Comparison of ENCODE assay signal across 8 mouse cellular contexts in genomic region chr15:81857724-81858116, GRCm38 (mm10). TPM values are rescaled to one million over a fixed set of nuclear protein-coding genes. Genes with fewer than 3 reads are reported as not detected.
A peak's percentile ranks its signal among the peaks of the same experiment; 100 is the strongest.
DNase-seq lines count a peak whose midpoint lies in the region; ATAC-seq and TF ChIP-seq lines count a peak whose summit lies in the region.

No protein-coding gene starts in this region.

- H3K9ac ChIP-seq in intestine, embryonic 16.5 days (ENCODE audit: low read depth, low read length), result peak overlapping the region; percentile 95
- peak overlapping the region; percentile 73 for H3K9ac ChIP-seq in midbrain, embryonic 14.5 days (replicated peaks; ENCODE audit: low read length)

- no peaks in the 10 kb centered on the region for H3K9me3 ChIP-seq in intestine, embryonic 16.5 days (ENCODE audit: control insufficient read depth, low read length)
- H3K9me3 ChIP-seq in midbrain, embryonic 14.5 days (ENCODE audit: control insufficient read depth, low read length), result no peaks in the 10 kb centered on the region

- H3K4me1 ChIP-seq in thymus, adult 2 months (replicated peaks; ENCODE audit: control insufficient read depth, insufficient read depth, low read length), result peaks cover 12% of the 10 kb centered on the region
- peaks cover 15% of the 10 kb centered on the region for H3K4me1 ChIP-seq in intestine, embryonic 16.5 days (ENCODE audit: control insufficient read depth, insufficient read depth, low read length)
- H3K4me1 ChIP-seq in midbrain, embryonic 14.5 days (ENCODE audit: control insufficient read depth, insufficient read depth, low read length), result peaks cover 24% of the 10 kb centered on the region

- no peak for TF ChIP-seq POLR2A in thymus, adult 2 months (IDR thresholded peaks at IDR 0.05; ENCODE audit: control insufficient read depth, extremely low read depth, insufficient read depth, low read length, poor library complexity)

- ATAC-seq in intestine, embryonic 16.5 days, result 0 out of 2 replicates have a peak, but pooled peaks have one; percentile 5
- ATAC-seq in midbrain, embryonic 14.5 days (ENCODE audit: low FRiP score, low TSS enrichment), result 0 out of 2 replicates have a peak, but pooled peaks have one; percentile 1

- H3K4me3 ChIP-seq in thymus, adult 2 months (ENCODE audit: control insufficient read depth, insufficient read depth, low read length), result peak overlapping the region; percentile 94
- H3K4me3 ChIP-seq in intestine, embryonic 16.5 days (ENCODE audit: low read length), result peak overlapping the region; percentile 78
- H3K4me3 ChIP-seq in midbrain, embryonic 14.5 days (replicated peaks; ENCODE audit: low read depth, low read length), result peak overlapping the region; percentile 86

- no peak for TF ChIP-seq CTCF in thymus, adult 2 months (IDR thresholded peaks at IDR 0.05; ENCODE audit: borderline replicate concordance, control insufficient read depth, extremely low read depth, insufficient read depth, low read length, poor library complexity)

- 0% methylated on average over 33 of the region's 33 CpGs for WGBS in thymus, adult 2 months
- under 1% methylated on average over 33 of the region's 33 CpGs for WGBS in intestine, embryonic 16.5 days
- under 1% methylated on average over 33 of the region's 33 CpGs for WGBS in midbrain, embryonic 14.5 days

- peak overlapping the region; percentile 87 for H3K4me2 ChIP-seq in intestine, embryonic 16.5 days (ENCODE audit: low read depth, low read length)
- H3K4me2 ChIP-seq in midbrain, embryonic 14.5 days (ENCODE audit: low read length), result peak overlapping the region; percentile 88

- no peaks in the 10 kb centered on the region for H3K36me3 ChIP-seq in thymus, adult 2 months (ENCODE audit: control insufficient read depth, insufficient read depth, low read length)
- H3K36me3 ChIP-seq in intestine, embryonic 16.5 days (ENCODE audit: control insufficient read depth, insufficient read depth, low read length), result peaks cover 3% of the 10 kb centered on the region; the same call in 1 of the 2 replicates
- no peaks in the 10 kb centered on the region for H3K36me3 ChIP-seq in midbrain, embryonic 14.5 days (ENCODE audit: control insufficient read depth, insufficient read depth, low read length)

- no peaks in the 10 kb centered on the region for H3K27me3 ChIP-seq in thymus, adult 2 months (ENCODE audit: control insufficient read depth, insufficient read depth, low read length)
- no peaks in the 10 kb centered on the region for H3K27me3 ChIP-seq in intestine, embryonic 16.5 days (replicated peaks; ENCODE audit: control insufficient read depth, insufficient read depth, low read length)
- H3K27me3 ChIP-seq in midbrain, embryonic 14.5 days (ENCODE audit: control insufficient read depth, insufficient read depth, low read length), result no peaks in the 10 kb centered on the region

- peak overlapping the region; percentile 83 for H3K27ac ChIP-seq in thymus, adult 2 months (ENCODE audit: control insufficient read depth, insufficient read depth, low read length)
- H3K27ac ChIP-seq in intestine, embryonic 16.5 days (ENCODE audit: low read length), result peak overlapping the region; percentile 95
- peak overlapping the region; percentile 91 for H3K27ac ChIP-seq in midbrain, embryonic 14.5 days (replicated peaks; ENCODE audit: low read depth, low read length)

- peak; percentile 66 for DNase-seq in adrenal gland, postnatal 14 days
- no peak for DNase-seq in adrenal gland, adult (ENCODE audit: inconsistent age in 2 of 2, low spot score in 1 of 2)
- peak; percentile 63 for DNase-seq in thymus, adult 2 months
- no peak for DNase-seq in thymus, adult 18-20 months
- peak; percentile 57 for DNase-seq in midbrain, embryonic 14.5 days
- no peak for DNase-seq in adipocyte (ENCODE audit: low spot score)
- DNase-seq in gastrocnemius, adult 18-20 months (ENCODE audit: low spot score), result no peak

RNA-seq across cellular contexts. Expression of gene Tob2, which starts 0.9 kb away (rescaled TPM):
- 124 and 147 TPM in 2 replicates for total RNA-seq in adrenal gland, postnatal 14 days (2021)
- 64.6 and 76.1 TPM in 2 replicates for polyA plus RNA-seq in thymus, adult 2 months (2012; rRNA removed)
- 25.3 and 28.6 TPM in 2 replicates for polyA plus RNA-seq in intestine, embryonic 16.5 days (2015; fragmentation: Nextera tagmentation; extraction: Ambion mirVana)
- polyA plus RNA-seq in midbrain, embryonic 14.5 days (2014; fragmentation: Nextera tagmentation; extraction: Ambion mirVana), result 11.7 and 14.4 TPM in 2 replicates
- 100 to 1,000 TPM in 1 of 2 experiments, 10 to 100 TPM in 1; 89.1 to 174 TPM for total RNA-seq in gastrocnemius, adult 18-20 months (2021)

RNA-seq across cellular contexts. Expression of gene Phf5a, which starts 14.0 kb away (rescaled TPM):
- 63.4 and 65.5 TPM in 2 replicates for total RNA-seq in adrenal gland, postnatal 14 days (2021)
- polyA plus RNA-seq in thymus, adult 2 months (2012; rRNA removed), result 71.7 and 87.9 TPM in 2 replicates
- polyA plus RNA-seq in intestine, embryonic 16.5 days (2015; fragmentation: Nextera tagmentation; extraction: Ambion mirVana), result 119 and 122 TPM in 2 replicates
- polyA plus RNA-seq in midbrain, embryonic 14.5 days (2014; fragmentation: Nextera tagmentation; extraction: Ambion mirVana), result 139 and 149 TPM in 2 replicates
- 10 to 100 TPM; 35.5 to 35.7 TPM for total RNA-seq in gastrocnemius, adult 18-20 months (2021)

RNA-seq across cellular contexts. Expression of gene Aco2, which starts 14.4 kb away (rescaled TPM):
- 2,377 and 2,604 TPM in 2 replicates for total RNA-seq in adrenal gland, postnatal 14 days (2021)
- polyA plus RNA-seq in thymus, adult 2 months (2012; rRNA removed), result 342 and 377 TPM in 2 replicates
- polyA plus RNA-seq in intestine, embryonic 16.5 days (2015; fragmentation: Nextera tagmentation; extraction: Ambion mirVana), result 288 and 307 TPM in 2 replicates
- polyA plus RNA-seq in midbrain, embryonic 14.5 days (2014; fragmentation: Nextera tagmentation; extraction: Ambion mirVana), result 211 and 221 TPM in 2 replicates
- total RNA-seq in gastrocnemius, adult 18-20 months (2021), result 1,000 to 10,000 TPM; 1,165 to 1,199 TPM

RNA-seq across cellular contexts. Expression of gene Tef, which starts 55.5 kb away (rescaled TPM):
- total RNA-seq in adrenal gland, postnatal 14 days (2021), result 71.4 and 98.5 TPM in 2 replicates
- polyA plus RNA-seq in thymus, adult 2 months (2012; rRNA removed), result 29.3 and 34.6 TPM in 2 replicates
- 12.5 and 14.5 TPM in 2 replicates for polyA plus RNA-seq in intestine, embryonic 16.5 days (2015; fragmentation: Nextera tagmentation; extraction: Ambion mirVana)
- 12.9 and 19.6 TPM in 2 replicates for polyA plus RNA-seq in midbrain, embryonic 14.5 days (2014; fragmentation: Nextera tagmentation; extraction: Ambion mirVana)
- 100 to 1,000 TPM; 124 to 160 TPM for total RNA-seq in gastrocnemius, adult 18-20 months (2021)

Comparison
In these comparisons a context has a peak if more than half of its experiments do, and no peak if none do; other contexts are left out.
1. DNase-seq: peak in adrenal gland, postnatal 14 days (single experiment), thymus, adult 2 months (single experiment) and midbrain, embryonic 14.5 days (single experiment); none in adrenal gland, adult (0 of 2), thymus, adult 18-20 months (0 of 2), adipocyte (single experiment) and gastrocnemius, adult 18-20 months (single experiment).
2. Peak in every context shown above with its lines, with median percentiles within 50 percentile points of each other: H3K27ac ChIP-seq and H3K4me3 ChIP-seq.